Comparison of ENCODE assay signal across 27 mouse cellular contexts in genomic region chr2:122093844-122094243, GRCm38 (mm10).
"Had no signal": no experiment of that assay in that cellular context is flagged by ENCODE, and none has a peak within 500 bp of the region (broad histone marks: within the 10 kb centered on the region; RNA-seq: fewer than 3 reads in every experiment).

No protein-coding gene starts in this region.

- H3K4me1 ChIP-seq: limb, embryonic 10.5 days; limb, embryonic 12.5 days; limb, embryonic 13.5 days; limb, embryonic 15.5 days; liver, embryonic 12.5 days; liver, embryonic 13.5 days; liver, embryonic 15.5 days; lung, embryonic 15.5 days; megakaryocyte, embryonic 14.5 days; midbrain, embryonic 10.5 days; midbrain, embryonic 12.5 days; midbrain, embryonic 13.5 days; midbrain, embryonic 15.5 days had no signal

- H3K27me3 ChIP-seq: limb, embryonic 12.5 days; limb, embryonic 13.5 days; limb, embryonic 15.5 days; liver, embryonic 12.5 days; liver, embryonic 13.5 days; liver, embryonic 15.5 days; lung, embryonic 15.5 days; megakaryocyte, embryonic 14.5 days; midbrain, embryonic 12.5 days; midbrain, embryonic 13.5 days; midbrain, embryonic 15.5 days had no signal

- H3K9ac ChIP-seq: limb, embryonic 12.5 days; limb, embryonic 13.5 days; limb, embryonic 15.5 days; liver, embryonic 12.5 days; liver, embryonic 13.5 days; liver, embryonic 14.5 days; liver, embryonic 15.5 days; liver, postnatal 0 days; lung, embryonic 14.5 days; lung, embryonic 15.5 days; midbrain, embryonic 12.5 days; midbrain, embryonic 13.5 days; midbrain, embryonic 15.5 days had no signal

- DNase-seq: left cerebral cortex, postnatal 4 days; liver, embryonic 13.5 days; liver, postnatal 0 days; lung, adult 18-20 months; lung, adult 2 months; lung, embryonic 14.5 days; lung, postnatal 10 days; lung, postnatal 14 days; lung, postnatal 36 days; lung, postnatal 4 days; midbrain, embryonic 14.5 days had no signal

- H3K27ac ChIP-seq: left cerebral cortex, adult 2 months; limb, embryonic 10.5 days; limb, embryonic 12.5 days; limb, embryonic 13.5 days; limb, embryonic 15.5 days; liver, embryonic 12.5 days; liver, embryonic 13.5 days; liver, embryonic 14.5 days; liver, embryonic 15.5 days; lung, embryonic 15.5 days; macrophage; midbrain, embryonic 10.5 days; midbrain, embryonic 12.5 days; midbrain, embryonic 13.5 days; midbrain, embryonic 15.5 days had no signal

- H3K4me3 ChIP-seq: left cerebral cortex, adult 2 months; limb, embryonic 10.5 days; limb, embryonic 12.5 days; limb, embryonic 13.5 days; limb, embryonic 15.5 days; liver, embryonic 12.5 days; liver, embryonic 13.5 days; liver, embryonic 15.5 days; lung, embryonic 15.5 days; megakaryocyte, embryonic 14.5 days; midbrain, embryonic 10.5 days; midbrain, embryonic 12.5 days; midbrain, embryonic 13.5 days; midbrain, embryonic 15.5 days; myocyte had no signal
